Mouse (Mus musculus) C2C12 (cell line): ENCODE results near the gene Aldh3b2.

Experiments used
- CTCF ChIP-seq: IDR thresholded peaks from one replicate; pipeline ENCODE4 v1.5.1; 2011; ENCODE audit not compliant: control insufficient read depth, insufficient read depth, insufficient read length
- MAX ChIP-seq: IDR thresholded peaks from one replicate; pipeline ENCODE4 v1.6.1; 2011; ENCODE audit warnings: mild to moderate bottlenecking, control low read depth
- USF1 ChIP-seq: IDR thresholded peaks from one replicate; pipeline ENCODE4 v1.6.1; 2011; ENCODE audit warnings: low read depth, mild to moderate bottlenecking, control low read depth, moderate library complexity

DNA sequence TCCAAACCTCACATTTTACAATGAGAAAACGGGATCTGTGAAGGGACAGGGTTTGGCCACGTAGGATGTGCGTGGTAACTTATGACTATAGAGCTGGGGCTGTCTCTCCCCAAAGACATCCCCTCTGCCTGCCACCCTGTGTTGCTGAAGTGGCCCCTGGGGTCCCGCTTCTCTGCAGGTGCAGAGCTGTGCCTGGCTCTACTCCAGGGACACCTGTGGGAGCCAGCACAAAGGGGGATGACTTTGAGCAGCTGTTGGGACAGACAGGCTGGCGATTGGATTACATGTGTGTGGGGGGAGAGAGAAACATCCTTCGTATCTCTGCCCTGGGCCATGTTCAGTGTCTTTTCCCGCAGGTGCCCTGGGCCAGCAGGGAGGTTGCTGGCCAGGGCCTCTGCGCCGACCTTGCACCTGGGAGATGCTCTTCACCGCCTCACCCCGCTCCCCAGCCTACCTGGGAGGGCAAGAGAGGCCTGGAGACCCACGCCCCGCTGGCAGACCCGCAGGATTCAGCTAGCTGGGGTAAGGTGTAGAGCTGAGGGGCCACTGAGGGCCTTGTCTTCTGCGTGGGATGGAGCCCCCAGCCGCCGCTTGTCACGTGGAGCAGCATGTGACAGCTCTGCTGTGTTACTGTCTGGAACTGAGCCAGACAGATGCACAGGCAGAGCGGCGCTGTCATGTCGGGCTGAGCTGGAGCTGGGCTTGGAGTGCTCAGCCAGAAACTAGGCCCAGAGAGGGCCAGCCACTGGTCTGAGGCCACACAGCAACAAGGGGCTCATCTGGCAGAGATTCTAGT lies 41.7 kb upstream of the Aldh3b2 start:
- TF ChIP-seq CTCF (no peak), MAX (no peak), USF1 (no peak)
